Mouse (Mus musculus) layer of hippocampus, postnatal 25 days (tissue): ENCODE measurements around the gene H2-Ob. TPM values are rescaled to one million over a fixed set of nuclear protein-coding genes. Genes with fewer than 3 reads are reported as not detected.

Source experiments
- DNase-seq, 2 experiments: peaks; one replicate each; pipeline ENCODE4 v3.0.0; 2022; ENCODE audit warnings: mixed read lengths in 2 of 2, low spot score in 1 of 2; ENCODE audit errors: extremely low spot score in 1 of 2
- total RNA-seq, 2 experiments: library from RNA; stranded (reverse); gene quantifications; 2 replicates each; pipeline ENCODE4 v1.2.3; 2021

The H2-Ob gene
- under 1 TPM; 0.25 to 0.47 TPM for total RNA-seq

GRCm38 (mm10) chr17:34238706-34239105 is at the start of gene H2-Ob:
TSS of gene H2-Ob (plus strand) at chr17:34238903.
- no peak for DNase-seq

GRCm38 (mm10) chr17:34188986-34189385 is 49.7 kb upstream of the H2-Ob start:
- DNase-seq: no peak

DNA sequence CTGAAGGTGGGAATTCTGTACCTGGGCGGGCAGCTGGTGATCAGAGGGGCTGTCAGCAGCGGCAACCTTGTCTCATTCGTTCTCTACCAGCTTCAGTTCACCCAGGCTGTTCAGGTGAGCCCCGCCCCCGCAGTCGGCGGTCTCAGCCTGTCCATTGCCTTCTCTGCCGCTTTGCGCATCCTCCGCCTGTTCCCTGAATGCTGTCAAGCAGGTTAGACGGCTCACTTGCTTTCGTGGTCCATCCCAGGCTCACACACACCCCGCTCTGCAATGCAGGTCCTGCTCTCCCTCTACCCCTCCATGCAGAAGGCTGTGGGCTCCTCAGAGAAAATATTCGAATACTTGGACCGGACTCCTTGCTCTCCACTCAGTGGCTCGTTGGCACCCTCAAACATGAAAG is 45.9 kb upstream of the H2-Ob start:
- DNase-seq: no peak

DNA sequence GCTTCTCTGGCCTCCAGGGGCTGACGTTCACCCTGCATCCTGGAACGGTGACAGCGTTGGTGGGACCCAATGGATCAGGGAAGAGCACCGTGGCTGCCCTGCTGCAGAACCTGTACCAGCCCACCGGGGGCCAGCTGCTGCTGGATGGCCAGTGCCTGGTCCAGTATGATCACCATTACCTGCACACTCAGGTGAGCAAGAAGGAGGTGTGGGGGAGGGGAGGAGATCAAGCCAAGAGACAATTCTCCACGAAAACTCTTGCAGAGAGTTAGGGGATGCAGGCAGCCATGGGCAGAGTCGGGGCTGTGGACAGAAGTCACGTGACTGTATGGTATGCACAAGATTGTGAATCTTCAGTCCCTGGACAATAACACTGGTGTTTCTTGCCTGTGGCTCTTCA is 45.2 kb upstream of the H2-Ob start:
- no peak for DNase-seq

- no peak for DNase-seq
Observed at GRCm38 (mm10) chr17:34194723-34195122, 44.0 kb upstream of the H2-Ob start.

DNA sequence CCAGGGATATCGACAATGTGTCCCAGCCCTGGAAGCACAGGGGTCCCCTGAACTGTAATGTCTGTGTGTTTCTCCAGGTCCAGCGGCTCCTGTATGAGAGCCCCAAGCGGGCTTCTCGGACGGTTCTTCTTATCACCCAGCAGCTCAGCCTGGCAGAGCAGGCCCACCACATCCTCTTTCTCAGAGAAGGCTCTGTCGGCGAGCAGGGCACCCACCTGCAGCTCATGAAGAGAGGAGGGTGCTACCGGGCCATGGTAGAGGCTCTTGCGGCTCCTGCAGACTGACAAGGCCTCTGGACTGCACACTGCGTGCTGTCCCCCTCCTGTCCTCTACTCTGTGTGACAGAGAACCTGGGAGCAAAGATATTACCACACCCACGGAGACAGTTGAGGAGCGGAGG is 42.2 kb upstream of the H2-Ob start:
- no peak for DNase-seq

DNA sequence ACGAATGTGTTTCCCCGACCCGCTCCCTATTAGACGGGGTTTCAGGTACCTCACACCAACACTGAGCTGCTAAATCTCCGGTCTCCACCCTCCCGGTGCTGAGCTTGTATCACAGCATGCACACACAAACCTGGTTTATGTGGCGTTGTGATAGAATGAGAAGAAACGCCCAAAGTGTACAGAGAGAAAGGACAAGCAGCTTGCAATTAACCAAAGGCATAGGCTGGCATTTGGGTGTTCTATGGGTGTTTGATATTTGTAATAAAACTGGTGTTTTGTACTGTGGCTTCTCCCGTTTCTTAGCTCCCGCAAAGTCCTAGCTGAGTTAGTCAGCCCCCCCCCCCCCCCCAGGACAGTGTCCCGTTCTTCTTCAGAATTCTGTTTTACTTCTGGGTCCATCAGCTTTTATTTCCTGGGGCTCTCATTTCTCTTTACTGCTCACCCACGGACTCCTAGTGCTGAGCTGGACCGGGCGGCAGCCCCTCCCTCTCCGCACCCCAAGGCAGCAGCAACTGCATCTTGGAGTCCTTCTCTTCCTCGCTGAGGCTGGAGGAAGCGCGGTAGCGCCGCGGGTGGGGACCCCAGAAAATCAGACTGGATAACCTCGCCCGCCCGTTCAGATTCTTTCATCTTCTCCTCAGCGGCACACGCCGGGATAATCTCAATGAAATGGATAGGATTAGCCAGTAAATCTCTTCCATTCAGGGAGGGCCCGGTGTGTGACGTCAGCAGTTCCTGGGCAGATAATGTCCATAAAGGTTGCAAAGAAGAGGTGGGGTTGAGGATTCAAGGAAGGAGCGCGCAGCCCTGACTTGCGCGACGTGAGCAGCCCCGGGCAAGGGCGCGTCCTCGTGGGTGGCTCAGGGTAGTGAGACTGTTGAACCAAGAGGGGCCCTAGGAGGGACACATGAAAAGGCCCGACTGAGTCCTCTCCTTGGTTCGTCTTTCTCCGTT is 41.5 kb upstream of the H2-Ob start, which contains the start of gene Psmb8:
Gene Psmb8 (plus strand): TSS at position 781 of the 954 bp plus-strand sequence.
- peak; percentile 65 to 78 for DNase-seq

DNA sequence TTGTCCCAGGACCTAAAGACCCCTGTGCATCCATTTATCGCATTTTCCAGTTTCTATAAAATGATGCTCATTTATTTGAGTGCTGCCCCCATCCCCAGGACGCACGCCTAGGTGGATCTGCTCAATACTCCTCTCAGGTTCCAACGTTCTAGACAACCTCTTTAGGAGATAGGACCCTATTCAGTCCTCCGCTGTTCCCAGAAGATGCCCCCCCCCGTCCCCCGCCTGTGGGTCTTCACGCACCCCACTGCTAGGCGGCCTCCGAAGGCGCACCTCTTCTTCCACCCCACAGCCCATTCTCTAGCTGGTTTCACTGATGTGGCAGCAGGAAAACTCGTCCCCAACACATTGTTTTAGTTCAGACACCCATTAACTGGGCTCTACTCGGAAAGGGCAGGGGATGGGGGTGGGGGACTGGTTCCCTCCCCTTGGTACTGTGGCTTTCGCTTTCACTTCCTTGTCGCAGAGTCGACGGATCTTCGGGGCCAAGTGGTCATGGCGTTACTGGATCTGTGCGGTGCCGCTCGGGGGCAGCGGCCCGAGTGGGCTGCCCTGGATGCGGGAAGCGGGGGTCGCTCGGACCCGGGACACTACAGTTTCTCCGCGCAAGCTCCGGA is 40.7 kb upstream of the H2-Ob start:
- no peak for DNase-seq

DNA sequence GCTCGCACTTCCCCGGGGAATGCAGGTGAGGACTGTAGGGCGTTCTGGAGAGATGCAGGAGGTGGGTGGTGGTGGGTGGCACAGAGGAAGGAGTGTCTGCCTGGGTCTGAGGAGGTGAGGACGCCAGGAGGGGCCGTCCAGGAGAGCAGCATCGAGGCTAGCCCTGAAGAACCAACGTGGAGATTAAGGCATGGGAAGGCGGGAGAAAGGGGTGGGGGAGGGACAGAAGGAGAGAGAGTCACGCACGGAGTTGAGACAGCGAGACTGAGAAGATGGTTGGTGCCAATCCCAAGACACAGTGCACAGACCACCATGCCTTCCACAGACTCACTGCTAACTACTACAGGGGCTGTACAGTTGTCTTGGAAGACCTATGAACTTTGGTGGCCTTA is 40.2 kb upstream of the H2-Ob start:
- no peak for DNase-seq

GRCm38 (mm10) chr17:34199050-34199619 is 39.6 kb upstream of the H2-Ob start:
- no peak for DNase-seq

DNA sequence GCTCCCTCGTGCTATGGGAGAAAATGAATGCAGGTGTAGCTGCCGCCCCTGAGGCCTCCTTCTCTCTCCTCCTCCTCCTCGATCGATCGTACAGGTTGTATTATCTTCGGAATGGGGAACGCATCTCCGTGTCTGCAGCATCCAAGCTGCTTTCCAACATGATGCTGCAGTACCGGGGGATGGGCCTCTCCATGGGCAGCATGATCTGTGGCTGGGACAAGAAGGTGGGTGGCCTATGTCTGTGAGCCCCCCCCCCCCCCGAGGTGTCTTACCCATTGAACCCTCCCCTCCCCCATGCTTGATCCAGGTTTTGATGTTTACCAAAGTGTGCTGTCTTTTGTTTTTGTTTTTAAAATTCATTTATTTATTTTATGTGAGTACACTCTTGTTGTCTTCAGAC is 38.7 kb upstream of the H2-Ob start:
- no peak for DNase-seq

DNA sequence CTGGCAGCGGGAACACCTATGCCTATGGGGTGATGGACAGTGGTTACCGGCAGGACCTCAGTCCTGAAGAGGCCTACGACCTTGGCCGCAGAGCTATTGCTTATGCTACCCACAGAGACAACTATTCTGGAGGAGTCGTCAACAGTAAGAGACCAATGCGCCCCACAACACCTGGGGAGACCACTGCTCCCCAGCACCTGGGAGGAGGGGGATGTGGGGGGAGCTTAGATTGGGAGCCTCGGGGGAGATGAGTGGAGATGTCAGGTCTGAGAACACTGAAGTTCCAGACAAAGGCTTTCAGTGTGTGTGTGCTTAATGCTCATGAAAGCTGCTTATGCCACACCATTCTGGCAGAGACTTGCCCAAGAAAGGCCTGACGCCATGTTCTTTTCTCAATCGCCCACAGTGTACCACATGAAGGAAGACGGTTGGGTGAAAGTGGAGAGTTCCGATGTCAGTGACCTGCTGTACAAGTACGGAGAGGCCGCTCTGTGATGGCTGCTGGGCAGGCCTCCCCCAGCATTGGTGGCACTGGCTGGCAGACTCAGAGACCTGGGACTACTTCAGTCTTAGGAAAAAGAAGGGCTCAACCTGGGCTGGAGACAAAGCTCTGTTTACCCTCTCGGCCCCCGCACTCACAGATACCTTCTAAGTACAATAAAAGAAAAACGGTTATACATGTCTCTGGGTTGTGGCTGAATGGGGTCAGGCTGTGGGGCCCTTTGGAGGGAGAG is 37.8 kb upstream of the H2-Ob start:
- DNase-seq: no peak

- DNase-seq: no peak
Observed at GRCm38 (mm10) chr17:34201506-34202055, 37.1 kb upstream of the H2-Ob start.

DNA sequence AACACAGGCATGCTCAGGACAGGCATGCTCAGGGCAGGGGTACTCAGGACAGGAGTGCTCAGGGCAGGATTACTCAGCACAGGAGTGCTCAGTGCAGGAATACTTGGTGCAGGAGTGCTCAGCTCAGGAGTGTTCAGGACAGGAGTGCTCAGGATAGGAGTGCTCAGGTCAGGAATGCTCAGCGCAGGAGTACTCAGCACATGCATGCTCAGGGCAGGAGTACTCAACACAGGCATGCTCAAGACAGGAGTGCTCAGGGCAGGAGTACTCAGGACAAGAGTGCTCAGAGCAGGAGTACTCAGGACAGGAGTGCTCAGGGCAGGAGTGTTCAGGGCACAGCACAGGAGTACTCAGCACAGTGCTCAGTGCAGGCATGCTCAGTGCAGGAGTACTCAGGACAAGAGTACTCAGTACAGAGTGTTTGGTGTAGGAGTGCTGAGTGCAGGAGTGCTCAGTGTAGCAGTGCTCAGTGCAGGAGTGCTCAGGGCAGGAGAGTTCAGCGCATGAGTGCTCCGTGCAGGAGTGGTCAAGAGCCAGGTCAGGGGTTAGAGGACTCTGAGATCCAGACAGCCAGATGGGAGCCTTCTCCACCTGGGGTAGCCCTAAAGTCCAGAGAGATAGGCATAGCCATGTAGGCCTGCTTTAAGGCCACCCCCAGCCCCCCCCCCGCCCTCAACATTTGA is 35.8 kb upstream of the H2-Ob start:
- no peak for DNase-seq

GRCm38 (mm10) chr17:34203444-34203843 is 35.3 kb upstream of the H2-Ob start, which contains the start of gene Tap2:
TSS of gene Tap2 (plus strand) at chr17:34203527.
- no peak for DNase-seq

DNA sequence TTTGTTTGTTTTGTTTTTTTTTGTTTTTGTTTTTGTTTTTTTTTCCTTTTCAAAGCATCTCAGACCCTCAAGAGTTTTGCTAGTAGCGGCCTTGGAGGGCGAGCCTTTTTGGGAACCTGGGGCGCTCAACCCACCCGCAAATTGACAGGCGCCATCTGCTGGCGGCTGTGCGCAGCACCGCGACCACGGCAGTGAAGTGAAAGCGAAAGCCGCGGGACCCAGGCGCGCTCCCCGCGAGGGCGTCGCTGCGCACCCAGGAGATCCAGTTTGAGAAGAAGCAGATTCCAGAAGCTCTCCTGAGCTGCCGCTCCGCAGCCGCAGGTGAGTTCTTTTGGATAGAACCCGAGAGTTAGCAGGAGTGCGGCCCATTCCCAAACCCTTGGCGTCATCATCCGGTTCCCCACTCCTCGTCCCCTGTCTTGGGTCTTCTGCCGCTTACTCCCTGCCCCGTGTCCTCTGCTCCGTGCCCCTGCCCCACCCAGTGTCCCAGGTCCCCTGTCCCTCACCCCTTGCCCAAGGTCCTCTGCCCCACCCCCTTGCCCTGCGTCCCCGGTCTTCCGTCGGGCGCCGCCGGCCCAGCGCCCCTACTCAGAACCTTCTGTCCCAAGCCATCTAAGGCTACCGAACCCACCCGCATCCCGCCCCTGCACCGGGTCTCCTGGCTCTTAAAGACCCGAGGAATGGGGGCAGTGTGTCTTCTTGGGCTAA is 34.2 kb upstream of the H2-Ob start:
- DNase-seq: peak; percentile 79 to 91

DNA sequence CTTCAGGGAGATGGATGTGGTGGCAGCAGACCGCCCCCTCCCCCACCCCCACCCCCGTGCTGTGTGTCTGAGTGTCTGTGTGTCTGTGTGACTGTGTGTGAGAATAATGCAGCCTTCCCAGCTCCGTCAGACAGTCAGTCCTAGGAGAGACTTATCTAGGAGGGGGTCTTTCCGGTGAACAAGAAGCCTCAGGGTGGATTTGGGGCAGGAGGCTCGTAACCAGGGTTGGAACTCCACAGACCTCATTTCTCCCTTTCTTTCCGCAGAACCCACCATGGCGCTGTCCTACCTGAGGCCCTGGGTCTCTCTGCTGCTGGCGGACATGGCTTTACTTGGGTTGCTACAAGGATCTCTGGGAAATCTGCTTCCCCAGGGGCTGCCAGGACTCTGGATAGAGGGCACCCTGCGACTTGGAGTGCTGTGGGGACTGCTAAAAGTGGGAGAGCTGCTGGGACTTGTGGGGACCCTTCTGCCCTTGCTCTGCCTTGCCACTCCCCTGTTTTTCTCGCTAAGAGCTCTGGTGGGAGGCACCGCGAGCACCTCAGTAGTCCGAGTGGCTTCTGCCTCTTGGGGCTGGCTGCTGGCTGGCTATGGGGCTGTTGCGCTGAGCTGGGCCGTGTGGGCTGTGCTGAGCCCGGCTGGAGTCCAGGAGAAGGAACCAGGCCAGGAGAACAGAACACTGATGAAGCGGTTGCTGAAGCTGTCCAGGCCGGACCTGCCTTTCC is 33.5 kb upstream of the H2-Ob start:
- no peak for DNase-seq

DNA sequence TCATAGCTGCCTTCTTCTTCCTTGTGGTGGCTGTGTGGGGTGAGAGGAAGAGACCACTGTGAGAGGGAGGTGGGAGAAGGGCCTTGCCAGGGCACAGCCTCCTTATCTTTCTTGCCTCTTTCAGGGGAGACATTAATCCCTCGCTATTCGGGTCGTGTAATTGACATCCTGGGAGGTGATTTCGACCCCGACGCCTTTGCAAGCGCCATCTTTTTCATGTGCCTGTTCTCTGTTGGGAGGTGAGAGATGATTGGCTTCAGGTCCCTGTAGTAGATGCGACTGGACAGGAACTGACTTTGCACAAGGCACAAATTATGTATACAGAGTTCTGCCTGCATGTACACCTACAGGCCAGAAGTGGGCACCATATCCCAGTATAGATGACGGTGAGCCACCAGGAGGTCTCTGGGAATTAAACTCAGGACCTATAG is 32.9 kb upstream of the H2-Ob start:
- no peak for DNase-seq
